ENCODE assay signal across 35 mouse cellular contexts in the genomic region with DNA sequence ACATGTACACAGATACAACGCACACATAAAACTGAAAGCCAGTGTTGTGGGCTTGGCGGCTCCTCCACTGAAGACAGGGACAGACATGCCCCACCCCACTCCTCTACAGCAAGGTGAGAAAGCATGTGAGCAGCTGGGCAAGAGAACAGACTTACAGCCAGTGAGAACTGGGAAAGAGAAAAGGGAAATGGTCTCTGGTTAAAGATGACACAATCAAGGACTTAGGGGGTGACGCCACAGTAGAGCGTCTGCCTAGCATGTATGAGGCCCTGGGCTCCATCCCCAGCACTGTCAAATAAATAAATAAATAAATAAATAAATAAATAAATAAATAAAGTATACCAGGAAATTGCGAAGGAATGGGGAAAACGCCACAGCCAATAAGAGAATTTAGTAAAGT. TPM values are rescaled to one million over a fixed set of nuclear protein-coding genes. Genes with fewer than 3 reads are reported as not detected.
"Had no signal": no experiment of that assay in that cellular context is flagged by ENCODE, and none has a peak within 500 bp of the region (broad histone marks: within the 10 kb centered on the region; RNA-seq: fewer than 3 reads in every experiment).

No protein-coding gene starts in this region.

- H3K4me1 ChIP-seq: heart, embryonic 10.5 days; heart, embryonic 12.5 days; heart, embryonic 13.5 days; heart, embryonic 15.5 days; hindbrain, embryonic 10.5 days; hindbrain, embryonic 12.5 days; intestine, embryonic 15.5 days; kidney, embryonic 15.5 days had no signal

- ATAC-seq: hindbrain, postnatal 0 days; inflammation-experienced regulatory T-cells, adult 6 months; intestine, embryonic 15.5 days; intestine, embryonic 16.5 days; intestine, postnatal 0 days had no signal

- H3K36me3 ChIP-seq: heart, embryonic 10.5 days; heart, embryonic 12.5 days; heart, embryonic 13.5 days; heart, embryonic 15.5 days; hindbrain, embryonic 10.5 days; hindbrain, embryonic 12.5 days; hindbrain, embryonic 15.5 days; intestine, embryonic 15.5 days; kidney, embryonic 15.5 days had no signal

- H3K27ac ChIP-seq: heart, embryonic 10.5 days; heart, embryonic 13.5 days; heart, embryonic 15.5 days; hindbrain, embryonic 10.5 days; hindbrain, embryonic 12.5 days; hindbrain, embryonic 14.5 days; hindbrain, embryonic 15.5 days; hindbrain, postnatal 0 days; intestine, embryonic 15.5 days; kidney, embryonic 15.5 days; kidney, postnatal 0 days; layer of hippocampus, adult 2 months; left cerebral cortex, adult 2 months had no signal

- DNase-seq: heart, postnatal 10 days; heart, postnatal 14 days; heart, postnatal 36 days; heart, postnatal 4 days; kidney, adult 11 months; kidney, adult 18-20 months; kidney, adult 2 months; kidney, adult 8-10 months; kidney, adult 9 months; kidney, postnatal 10 days; kidney, postnatal 14 days; kidney, postnatal 25 days; kidney, postnatal 36 days; kidney, postnatal 4 days; layer of hippocampus, adult 9-11 months; layer of hippocampus, postnatal 36 days had no signal

- H3K27me3 ChIP-seq: hindbrain, embryonic 15.5 days; intestine, embryonic 15.5 days; kidney, embryonic 15.5 days had no signal

- H3K4me2 ChIP-seq: heart, embryonic 11.5 days; heart, embryonic 12.5 days; heart, embryonic 13.5 days; heart, embryonic 15.5 days; hindbrain, embryonic 12.5 days; hindbrain, embryonic 14.5 days; hindbrain, embryonic 15.5 days; intestine, embryonic 15.5 days; kidney, embryonic 15.5 days had no signal

- H3K9me3 ChIP-seq: heart, embryonic 10.5 days; heart, embryonic 12.5 days; heart, embryonic 13.5 days; heart, embryonic 15.5 days; hindbrain, embryonic 10.5 days; hindbrain, embryonic 12.5 days; hindbrain, embryonic 15.5 days; intestine, embryonic 15.5 days; kidney, embryonic 15.5 days had no signal

- H3K4me3 ChIP-seq: heart, embryonic 10.5 days; heart, embryonic 12.5 days; heart, embryonic 13.5 days; heart, embryonic 15.5 days; hindbrain, embryonic 10.5 days; hindbrain, embryonic 12.5 days; hindbrain, embryonic 15.5 days; intestine, embryonic 15.5 days; kidney, embryonic 15.5 days; layer of hippocampus, adult 2 months; left cerebral cortex, adult 2 months had no signal

- H3K9ac ChIP-seq: heart, embryonic 12.5 days; heart, embryonic 13.5 days; heart, embryonic 15.5 days; hindbrain, embryonic 12.5 days; hindbrain, embryonic 14.5 days; hindbrain, embryonic 15.5 days; intestine, embryonic 15.5 days; kidney, embryonic 15.5 days had no signal

RNA-seq across cellular contexts. Expression of a gene that starts 27.2 kb away (rescaled TPM):
- total RNA-seq: heart, postnatal 10 days had no signal
- polyA plus RNA-seq: heart, embryonic 11.5 days; kidney, embryonic 14.5 days had no signal
